Mouse (Mus musculus): ENCODE results near the gene Celsr1.
"Not testable (repeated sequence)": the region's sequence is repeated elsewhere in the genome, so short reads cannot be mapped to it uniquely, and the experiment has no call there.

The Celsr1 gene

DNA sequence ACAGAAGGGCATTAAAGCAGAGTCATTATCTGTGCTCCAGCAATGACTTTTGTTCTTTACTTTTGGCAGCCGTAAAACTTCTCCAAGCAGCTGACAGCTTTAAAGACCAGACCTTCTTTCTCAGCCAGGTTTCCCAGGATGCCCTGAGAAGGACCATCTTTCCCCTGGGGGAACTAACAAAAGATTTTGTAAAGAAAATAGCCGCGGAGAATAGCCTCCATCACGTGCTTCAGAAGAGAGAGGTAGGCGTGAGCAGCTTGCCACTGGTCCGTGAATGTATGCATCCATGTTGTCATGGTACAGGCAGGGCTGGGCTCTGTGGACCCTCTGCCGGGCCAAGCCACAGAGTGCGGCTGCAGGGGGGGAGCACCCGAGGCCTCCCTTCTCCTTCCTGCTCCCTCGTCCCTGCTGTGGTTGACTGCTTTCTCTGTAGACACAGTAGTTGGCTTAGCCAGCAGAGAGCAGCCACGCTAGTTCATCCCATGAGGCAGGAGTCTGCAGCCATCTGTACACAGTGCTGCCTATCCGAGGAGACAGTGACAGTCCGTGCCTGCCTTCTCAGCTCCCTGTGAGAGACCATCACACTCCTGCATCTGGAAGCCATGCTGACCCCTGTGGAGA is 141.0 kb downstream of the Celsr1 start:
- DNase-seq (ENCODE audit: low spot score), result no peak

- no peak for DNase-seq (ENCODE audit: low spot score)
These were observed 141.6 kb downstream of the Celsr1 start for GRCm38 (mm10) chr15:85891971-85892370.

DNA sequence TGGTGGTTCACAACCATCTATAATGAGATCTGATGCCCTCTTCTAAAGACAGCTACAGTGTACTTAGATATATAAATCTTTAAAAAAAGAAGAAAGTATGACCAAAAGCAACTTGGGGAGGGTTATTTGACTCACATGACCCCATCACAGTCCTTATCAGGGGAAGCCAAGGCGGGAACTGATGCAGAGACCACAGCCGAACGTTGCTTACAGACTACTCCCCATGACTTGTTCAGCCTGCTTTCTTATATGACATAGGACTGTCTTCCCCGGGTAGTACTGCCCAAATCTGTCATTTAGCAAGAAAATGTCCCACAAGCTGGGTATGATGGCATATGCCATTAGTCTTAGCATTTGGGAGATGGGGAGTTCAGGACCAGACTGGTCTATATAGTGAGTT is 144.3 kb downstream of the Celsr1 start:
- DNase-seq (ENCODE audit: low spot score), result no peak

DNA sequence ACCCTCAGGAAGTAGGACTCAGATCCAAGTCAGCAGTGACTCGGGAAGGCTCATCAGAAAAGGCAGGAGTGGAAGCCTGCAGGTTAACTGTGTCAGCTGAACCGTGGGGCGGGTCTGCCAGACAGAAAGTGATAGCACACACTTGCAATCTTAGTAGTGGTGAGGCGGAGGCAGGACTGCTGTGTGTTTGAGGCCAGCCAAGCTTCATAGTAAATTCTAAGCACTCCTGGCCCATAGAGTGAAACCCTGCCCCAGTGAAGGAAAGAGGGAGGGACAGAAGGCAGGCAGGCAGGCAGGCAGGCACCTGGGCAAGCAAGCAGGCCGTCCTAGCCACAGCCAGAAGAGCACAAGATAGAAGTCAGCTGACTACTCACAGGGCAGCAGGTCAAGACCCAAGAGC is 148.0 kb downstream of the Celsr1 start:
- no peak for DNase-seq (ENCODE audit: low spot score)

- no peak for DNase-seq (ENCODE audit: low spot score)
These were observed 154.1 kb downstream of the Celsr1 start for GRCm38 (mm10) chr15:85879498-85879895.

DNA sequence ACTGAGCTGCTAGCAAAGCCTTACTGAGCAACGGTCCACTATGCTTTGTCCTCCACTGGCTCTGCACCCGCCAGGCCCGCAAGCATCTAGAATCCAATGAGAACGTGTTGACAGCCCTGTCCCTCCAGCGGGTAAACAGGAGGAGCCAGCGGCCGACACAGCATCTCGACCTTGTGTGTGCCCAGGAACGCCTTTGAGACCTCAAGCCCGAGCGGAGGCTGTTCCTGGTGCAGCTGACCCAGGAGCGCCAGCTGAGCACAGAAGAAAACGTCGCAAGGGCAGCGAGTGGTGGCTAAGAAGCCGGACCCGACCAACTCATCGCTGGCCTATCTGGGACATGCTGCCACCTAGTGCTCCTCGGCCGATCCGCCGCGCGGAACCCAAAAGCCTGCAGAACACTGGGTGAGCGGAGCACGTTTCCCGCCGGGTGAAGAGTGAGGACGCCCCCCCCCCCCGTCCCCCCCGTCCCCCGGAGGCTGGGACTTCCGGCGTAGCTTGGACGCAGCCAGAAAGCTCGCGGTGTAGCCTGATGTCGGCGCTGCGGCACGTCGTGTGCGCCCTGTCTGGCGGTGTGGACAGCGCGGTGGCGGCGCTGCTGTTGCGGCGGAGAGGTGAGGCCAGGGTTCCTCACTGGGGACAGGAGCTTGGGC is 154.6 kb downstream of the Celsr1 start, which contains the start of gene Trmu:
Trmu (plus strand) TSS at position 465 of the 650 bp plus-strand sequence.
- DNase-seq (ENCODE audit: low spot score), result peak; percentile 84

DNA sequence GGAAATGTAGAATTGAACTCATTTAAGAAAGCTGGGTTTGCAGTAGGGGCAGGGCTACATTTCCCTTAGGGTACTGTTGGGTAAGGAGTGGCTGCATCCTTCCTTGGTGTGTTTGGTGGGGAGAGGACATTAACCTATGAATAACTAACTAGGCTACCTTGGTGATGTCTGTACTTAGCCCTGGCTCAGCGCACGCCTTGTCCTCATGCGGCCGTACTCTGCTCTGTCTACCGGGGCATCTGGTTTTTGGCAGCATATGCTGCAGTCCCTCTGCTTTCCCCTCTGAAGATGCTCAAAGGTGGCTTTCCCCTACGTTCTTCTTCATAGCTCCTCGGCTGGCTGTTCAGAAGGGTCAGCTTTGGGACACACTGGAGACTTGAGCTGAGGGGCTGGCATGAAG is 156.2 kb downstream of the Celsr1 start:
- no peak for DNase-seq (ENCODE audit: low spot score)

- DNase-seq (ENCODE audit: low spot score), result peak; percentile 72
These were observed 165.9 kb downstream of the Celsr1 start for GRCm38 (mm10) chr15:85867696-85868095.

DNA sequence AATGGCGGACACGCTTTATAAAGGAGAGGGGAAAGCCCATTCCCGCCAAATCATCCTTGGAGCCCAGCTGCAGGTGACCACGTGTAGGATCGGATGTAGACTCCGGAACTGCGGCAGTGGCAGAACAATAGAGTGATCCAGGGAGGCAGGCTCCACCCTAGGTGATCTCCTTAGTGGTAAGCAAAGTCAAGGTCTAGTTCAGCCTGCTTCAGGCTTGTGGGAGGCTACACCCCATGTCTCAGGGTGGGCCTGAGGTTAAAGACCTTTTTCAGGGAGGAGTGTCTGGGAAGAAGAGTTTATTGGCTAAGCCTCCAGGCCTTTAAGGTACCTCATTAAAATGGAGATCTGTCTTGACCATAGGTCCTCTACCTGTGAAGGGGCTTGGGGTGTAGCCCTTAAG is 167.7 kb downstream of the Celsr1 start:
- not testable (repeated sequence) for DNase-seq (ENCODE audit: low spot score)

DNA sequence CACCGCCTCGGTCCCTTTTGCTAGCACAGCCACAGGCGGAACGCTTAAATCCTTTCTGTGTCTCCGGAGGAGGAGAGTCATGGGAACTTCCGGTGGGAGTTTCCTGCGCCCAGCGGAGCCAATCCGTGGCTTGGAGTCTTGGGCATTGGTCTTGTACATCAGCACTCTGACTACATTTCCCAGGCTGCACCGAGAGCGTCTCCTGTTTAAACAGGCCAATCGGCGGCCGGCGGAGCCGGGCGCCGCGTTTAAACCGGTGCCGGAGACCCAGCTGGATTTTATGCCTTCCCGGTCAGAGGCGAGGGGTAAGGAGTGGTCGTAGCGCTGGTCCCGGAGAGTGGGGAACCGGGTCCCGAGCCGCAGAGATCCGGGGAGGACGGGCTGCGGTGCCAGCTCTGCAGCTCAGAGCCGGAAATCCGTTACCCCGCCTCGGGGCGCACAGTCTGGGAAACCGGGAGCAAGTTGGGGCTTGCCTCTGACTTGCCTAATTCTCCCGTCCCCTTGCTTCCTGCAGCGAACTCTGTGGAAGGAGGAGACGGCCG is 174.0 kb downstream of the Celsr1 start, which contains the start of gene Gtse1:
Gtse1 (plus strand) TSS at position 256 of the 542 bp plus-strand sequence.
- peak; percentile 94 for DNase-seq (ENCODE audit: low spot score)

GRCm38 (mm10) chr15:85858980-85859489 is 174.5 kb downstream of the Celsr1 start:
- no peak for DNase-seq (ENCODE audit: low spot score)

GRCm38 (mm10) chr15:85851656-85852392 is 181.8 kb downstream of the Celsr1 start:
- DNase-seq (ENCODE audit: low spot score), result no peak
